Mouse (Mus musculus) neural tube, embryonic 14.5 days (tissue): ENCODE results near the gene Tmem107. TPM values are rescaled to one million over a fixed set of nuclear protein-coding genes. Genes with fewer than 3 reads are reported as not detected.

Experiments
- ATAC-seq: fragments of 200-750 bp; cut with Nextera tagmentation; 2 replicates; pipeline ENCODE4 v1.8.0; 2017; ENCODE audit warnings: low read depth, mild to moderate bottlenecking, moderate TSS enrichment, moderate library complexity
- H3K27ac ChIP-seq: fragments of 300-500 bp; sonication (generic); 2 replicates; pipeline ENCODE4 v1.5.1; 2014; ENCODE audit warnings: low read depth, mild to moderate bottlenecking, control low read depth, low read length, moderate library complexity, mixed read lengths
- H3K27me3 ChIP-seq: fragments of 300-500 bp; sonication (generic); 2 replicates; pipeline ENCODE4 v1.6.1; 2014; ENCODE audit warnings: low read length; ENCODE audit not compliant: control insufficient read depth, insufficient read depth
- H3K36me3 ChIP-seq: fragments of 300-500 bp; sonication (generic); 2 replicates; pipeline ENCODE4 v1.6.1; 2014; ENCODE audit warnings: low read length, mixed read lengths; ENCODE audit not compliant: control insufficient read depth, insufficient read depth
- H3K4me1 ChIP-seq: fragments of 300-500 bp; sonication (generic); 2 replicates; pipeline ENCODE4 v1.6.1; 2014; ENCODE audit warnings: low read length; ENCODE audit not compliant: control insufficient read depth, insufficient read depth
- H3K4me2 ChIP-seq: fragments of 300-500 bp; sonication (generic); 2 replicates; pipeline ENCODE4 v1.6.1; 2014; ENCODE audit warnings: mild to moderate bottlenecking, low read depth, low read length, control low read depth
- H3K4me3 ChIP-seq: fragments of 300-500 bp; sonication (generic); 2 replicates; pipeline ENCODE4 v1.5.1; 2014; ENCODE audit warnings: low read depth, low read length, control low read depth, mixed read lengths
- H3K9ac ChIP-seq: fragments of 300-500 bp; sonication (generic); replicated peaks from 2 replicates; pipeline ENCODE4 v1.6.1; 2014; ENCODE audit warnings: low read depth, mild to moderate bottlenecking, control low read depth, low read length, mixed read lengths
- H3K9me3 ChIP-seq: fragments of 300-500 bp; sonication (generic); 2 replicates; pipeline ENCODE4 v1.6.1; 2016; ENCODE audit warnings: low read length; ENCODE audit not compliant: control insufficient read depth
- WGBS: fragments of 180-500 bp; shearing (Covaris S2); extraction: QIAGEN DNeasy Blood & Tissue Kit; methylation state at CpG from one replicate; pipeline ENCODE4 v1.1.7; 2014; 5-methylcytosine and 5-hydroxymethylcytosine counted together
- polyA plus RNA-seq: library from polyadenylated mRNA; unstranded; fragments of >200 nt; fragmentation: Nextera tagmentation; extraction: Ambion mirVana; gene quantifications from 2 replicates; pipeline ENCODE4 v1.2.1, GENCODE M21; 2014

The Tmem107 gene
- polyA plus RNA-seq, 1 experiment from 2014 or later = 27.7 TPM

GRCm38 (mm10) chr11:69099177-69099914, 28.7 kb downstream of the Tmem107 start:
- H3K4me1 ChIP-seq = peaks cover 29% of the 10 kb centered on the region
- no peaks in the 10 kb centered on the region for H3K9me3 ChIP-seq
- 1% methylated on average over 22 of the region's 22 CpGs for WGBS
- H3K27me3 ChIP-seq = no peaks in the 10 kb centered on the region
- ATAC-seq = no peak
- H3K27ac ChIP-seq = peak overlapping the region; percentile 76
- peak overlapping the region; percentile 93 for H3K4me2 ChIP-seq
- peaks cover 33% of the 10 kb centered on the region for H3K36me3 ChIP-seq
- H3K9ac ChIP-seq = peak overlapping the region; percentile 71
- peak overlapping the region; percentile 48 for H3K4me3 ChIP-seq

- no peaks in the 10 kb centered on the region for H3K9me3 ChIP-seq
- peaks cover 29% of the 10 kb centered on the region for H3K4me1 ChIP-seq
- peak overlapping the region; percentile 93 for H3K4me2 ChIP-seq
- H3K36me3 ChIP-seq = peaks cover 39% of the 10 kb centered on the region
- H3K27ac ChIP-seq = peak overlapping the region; percentile 76
- peak overlapping the region; percentile 48 for H3K4me3 ChIP-seq
- 2% methylated on average over 23 of the region's 23 CpGs for WGBS
- H3K27me3 ChIP-seq = no peaks in the 10 kb centered on the region
- ATAC-seq = peak; percentile 34; the same call in 1 of the 2 replicates
- peak overlapping the region; percentile 71 for H3K9ac ChIP-seq
These were observed 29.3 kb downstream of the Tmem107 start for GRCm38 (mm10) chr11:69099915-69100345.

GRCm38 (mm10) chr11:69100639-69101360, 30.2 kb downstream of the Tmem107 start:
- WGBS = 89% methylated on average over 20 of the region's 20 CpGs
- peaks cover 24% of the 10 kb centered on the region for H3K4me1 ChIP-seq

GRCm38 (mm10) chr11:69101604-69102402, 31.2 kb downstream of the Tmem107 start:
- 88% methylated on average over 20 of the region's 21 CpGs for WGBS
- H3K4me3 ChIP-seq = no peak overlapping the region
- peaks cover 51% of the 10 kb centered on the region for H3K36me3 ChIP-seq
- H3K27me3 ChIP-seq = no peaks in the 10 kb centered on the region
- H3K9me3 ChIP-seq = no peaks in the 10 kb centered on the region
- H3K4me1 ChIP-seq = peaks cover 21% of the 10 kb centered on the region
- no peak overlapping the region for H3K9ac ChIP-seq
- H3K4me2 ChIP-seq = no peak overlapping the region
- H3K27ac ChIP-seq = no peak overlapping the region
- no peak for ATAC-seq

More at GRCm38 (mm10) chr11:69100639-69101360, 30.2 kb downstream of the Tmem107 start:
- ATAC-seq = no peak
- 0 out of 2 replicates have a peak overlapping the region, but pooled peaks have one; percentile 22 for H3K9ac ChIP-seq
- H3K4me2 ChIP-seq = peak overlapping the region; percentile 93
- H3K27ac ChIP-seq = no peak overlapping the region
- peaks cover 43% of the 10 kb centered on the region for H3K36me3 ChIP-seq
- peak overlapping the region; percentile 48; the same call in 1 of the 2 replicates for H3K4me3 ChIP-seq
- H3K9me3 ChIP-seq = no peaks in the 10 kb centered on the region
- H3K27me3 ChIP-seq = no peaks in the 10 kb centered on the region

GRCm38 (mm10) chr11:69102403-69102725, 31.8 kb downstream of the Tmem107 start:
- WGBS = 94% methylated on average over 7 of the region's 7 CpGs

GRCm38 (mm10) chr11:69103121-69103520, 32.5 kb downstream of the Tmem107 start:
- Histone ChIP-seq H3K27me3 (no peaks in the 10 kb centered on the region), H3K4me3 (no peak overlapping the region), H3K9me3 (no peaks in the 10 kb centered on the region), H3K36me3 (peaks cover 56% of the 10 kb centered on the region), H3K4me2 (no peak overlapping the region), H3K27ac (no peak overlapping the region), H3K9ac (no peak overlapping the region), H3K4me1 (peaks cover 12% of the 10 kb centered on the region)
- ATAC-seq = no peak
- WGBS = 94% methylated on average over 14 of the region's 14 CpGs

More at GRCm38 (mm10) chr11:69102403-69102725, 31.8 kb downstream of the Tmem107 start:
- no peak overlapping the region for H3K4me3 ChIP-seq
- H3K9me3 ChIP-seq = no peaks in the 10 kb centered on the region
- H3K36me3 ChIP-seq = peaks cover 53% of the 10 kb centered on the region
- H3K9ac ChIP-seq = no peak overlapping the region
- no peak overlapping the region for H3K27ac ChIP-seq
- peaks cover 19% of the 10 kb centered on the region for H3K4me1 ChIP-seq
- H3K27me3 ChIP-seq = no peaks in the 10 kb centered on the region
- no peak overlapping the region for H3K4me2 ChIP-seq
- ATAC-seq = no peak

GRCm38 (mm10) chr11:69103531-69104435, 33.2 kb downstream of the Tmem107 start:
- ATAC-seq = no peak
- H3K4me2 ChIP-seq = no peak overlapping the region
- H3K4me3 ChIP-seq = no peak overlapping the region
- no peak overlapping the region for H3K27ac ChIP-seq
- H3K36me3 ChIP-seq = peaks cover 63% of the 10 kb centered on the region
- no peaks in the 10 kb centered on the region for H3K9me3 ChIP-seq
- H3K9ac ChIP-seq = no peak overlapping the region
- H3K4me1 ChIP-seq = peaks cover 7% of the 10 kb centered on the region
- WGBS = 91% methylated on average over 15 of the region's 15 CpGs
- H3K27me3 ChIP-seq = no peaks in the 10 kb centered on the region

- Histone ChIP-seq H3K27ac (no peak overlapping the region), H3K4me2 (no peak overlapping the region), H3K9me3 (no peaks in the 10 kb centered on the region), H3K27me3 (no peaks in the 10 kb centered on the region), H3K9ac (no peak overlapping the region), H3K36me3 (peaks cover 70% of the 10 kb centered on the region), H3K4me1 (peaks cover 7% of the 10 kb centered on the region), H3K4me3 (no peak overlapping the region)
- ATAC-seq = no peak
- 95% methylated on average over 14 of the region's 14 CpGs for WGBS
These were observed 33.9 kb downstream of the Tmem107 start for GRCm38 (mm10) chr11:69104487-69104886.
